Mouse (Mus musculus) forebrain, embryonic 13.5 days (tissue): ENCODE measurements at regions not wholly inside any gene's neighbourhood (a gene's known extent, or its start where the extent isn't known, plus 50 kb on each side); places are given as distances from the start of the nearest gene placed in this dataset.

ENCODE experiments used
- ATAC-seq: fragments of 200-750 bp; cut with Nextera tagmentation; 2 replicates; pipeline ENCODE4 v1.8.0; 2017
- H3K27ac ChIP-seq: fragments of 300-500 bp; sonication (generic); 2 replicates; pipeline ENCODE4 v1.5.1; 2015; ENCODE audit warnings: inconsistent platforms, mild to moderate bottlenecking, moderate library complexity
- H3K27me3 ChIP-seq: fragments of 300-500 bp; sonication (generic); 2 replicates; pipeline ENCODE4 v1.6.1; 2015; ENCODE audit warnings: mild to moderate bottlenecking, inconsistent platforms
- H3K36me3 ChIP-seq: fragments of 300-500 bp; sonication (generic); 2 replicates; pipeline ENCODE4 v1.6.1; 2015; ENCODE audit warnings: mild to moderate bottlenecking, inconsistent platforms; ENCODE audit not compliant: poor library complexity, severe bottlenecking
- H3K4me1 ChIP-seq: fragments of 300-500 bp; sonication (generic); 2 replicates; pipeline ENCODE4 v1.6.1; 2015; ENCODE audit warnings: inconsistent platforms
- H3K4me2 ChIP-seq: fragments of 300-500 bp; sonication (generic); 2 replicates; pipeline ENCODE4 v1.6.1; 2015; ENCODE audit warnings: inconsistent platforms, mild to moderate bottlenecking, moderate library complexity
- H3K4me3 ChIP-seq: fragments of 300-500 bp; sonication (generic); 2 replicates; pipeline ENCODE4 v1.5.1; 2015; ENCODE audit warnings: mild to moderate bottlenecking, inconsistent platforms
- H3K9ac ChIP-seq: fragments of 300-500 bp; sonication (generic); 2 replicates; pipeline ENCODE4 v1.6.1; 2015; ENCODE audit warnings: mild to moderate bottlenecking, inconsistent platforms
- H3K9me3 ChIP-seq: fragments of 300-500 bp; sonication (generic); replicated peaks from 2 replicates; pipeline ENCODE4 v1.6.1; 2016; ENCODE audit warnings: inconsistent platforms
- WGBS: fragments of 180-500 bp; shearing (Covaris S2); methylation state at CpG from one replicate; pipeline ENCODE4 v1.1.7; 2015; 5-methylcytosine and 5-hydroxymethylcytosine counted together

GRCm38 (mm10) chr11:14769008-14769407 is 169.9 kb downstream of the Pom121l12 start:
- Histone ChIP-seq H3K9ac (no peak overlapping the region), H3K36me3 (no peaks in the 10 kb centered on the region), H3K9me3 (no peaks in the 10 kb centered on the region), H3K4me1 (no peaks in the 10 kb centered on the region), H3K4me3 (no peak overlapping the region), H3K4me2 (no peak overlapping the region), H3K27me3 (no peaks in the 10 kb centered on the region), H3K27ac (no peak overlapping the region)
- no peak for ATAC-seq
- 44% methylated on average over 1 of the region's 1 CpGs for WGBS

GRCm38 (mm10) chr11:14769448-14770357 is 170.6 kb downstream of the Pom121l12 start:
- no peaks in the 10 kb centered on the region for H3K27me3 ChIP-seq
- no peak overlapping the region for H3K27ac ChIP-seq
- H3K4me1 ChIP-seq = no peaks in the 10 kb centered on the region
- no peak overlapping the region for H3K9ac ChIP-seq
- no peaks in the 10 kb centered on the region for H3K9me3 ChIP-seq
- no peaks in the 10 kb centered on the region for H3K36me3 ChIP-seq
- ATAC-seq = 0 out of 2 replicates have a peak, but pooled peaks have one; percentile 53
- 34% methylated on average over 9 of the region's 9 CpGs for WGBS
- no peak overlapping the region for H3K4me3 ChIP-seq
- no peak overlapping the region for H3K4me2 ChIP-seq

- no peaks in the 10 kb centered on the region for H3K36me3 ChIP-seq
- no peak overlapping the region for H3K4me2 ChIP-seq
- no peaks in the 10 kb centered on the region for H3K4me1 ChIP-seq
- no peaks in the 10 kb centered on the region for H3K27me3 ChIP-seq
- no peaks in the 10 kb centered on the region for H3K9me3 ChIP-seq
- no peak overlapping the region for H3K27ac ChIP-seq
- H3K9ac ChIP-seq = no peak overlapping the region
- no peak for ATAC-seq
- 20% methylated on average over 1 of the region's 1 CpGs for WGBS
- H3K4me3 ChIP-seq = no peak overlapping the region
Measured at GRCm38 (mm10) chr11:14798314-14798713, 199.2 kb downstream of the Pom121l12 start.

GRCm38 (mm10) chr11:14799227-14799626 is 200.2 kb downstream of the Pom121l12 start:
- H3K9me3 ChIP-seq = no peaks in the 10 kb centered on the region

GRCm38 (mm10) chr11:14818936-14819335 is 219.9 kb downstream of the Pom121l12 start:
- Histone ChIP-seq H3K4me3 (no peak overlapping the region), H3K27me3 (no peaks in the 10 kb centered on the region), H3K4me2 (no peak overlapping the region), H3K36me3 (no peaks in the 10 kb centered on the region), H3K4me1 (peaks cover 6% of the 10 kb centered on the region; the same call in 1 of the 2 replicates), H3K9ac (no peak overlapping the region), H3K9me3 (no peaks in the 10 kb centered on the region), H3K27ac (no peak overlapping the region)
- WGBS = 10% methylated on average over 2 of the region's 2 CpGs
- no peak; the same call in 1 of the 2 replicates for ATAC-seq

More at GRCm38 (mm10) chr11:14799227-14799626, 200.2 kb downstream of the Pom121l12 start:
- 13% methylated on average over 3 of the region's 3 CpGs for WGBS
- Histone ChIP-seq H3K36me3 (no peaks in the 10 kb centered on the region), H3K27me3 (no peaks in the 10 kb centered on the region), H3K9ac (no peak overlapping the region), H3K4me2 (no peak overlapping the region), H3K27ac (no peak overlapping the region), H3K4me3 (no peak overlapping the region), H3K4me1 (no peaks in the 10 kb centered on the region)
- ATAC-seq = peak; percentile 69; the same call in 1 of the 2 replicates
